Mouse (Mus musculus) heart, postnatal 0 days (tissue): ENCODE results near the gene Npcd.
A peak's percentile ranks its signal among the peaks of the same experiment; 100 is the strongest.

ENCODE experiments used
- CTCF ChIP-seq: IDR thresholded peaks from 2 replicates; pipeline ENCODE4 v1.5.1; 2016; ENCODE audit warnings: antibody characterized with exemption, control low read depth, low read depth
- EP300 ChIP-seq: IDR thresholded peaks from 2 replicates; pipeline ENCODE4 v1.6.1; 2016; ENCODE audit warnings: antibody characterized with exemption, low read depth

DNA sequence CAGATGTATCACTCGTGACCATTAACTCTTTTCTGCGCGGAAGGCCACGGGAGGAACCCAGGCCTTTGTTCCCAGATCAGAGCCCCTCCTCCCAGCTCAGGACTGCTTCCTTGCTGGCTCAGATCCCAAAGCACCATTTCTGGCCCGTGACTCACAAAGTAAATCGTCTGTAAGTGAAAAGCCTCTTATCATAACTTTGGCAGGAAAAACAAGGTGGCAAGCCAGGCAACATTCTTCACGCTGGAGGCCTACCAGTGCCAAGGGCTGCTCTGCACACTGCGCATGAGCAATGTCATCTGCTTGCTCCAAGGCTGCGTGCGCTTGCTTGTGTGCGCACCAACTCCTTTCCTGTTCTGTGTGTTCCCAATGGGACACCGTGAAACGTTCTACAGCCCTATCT is 45.3 kb upstream of the Npcd start:
- TF ChIP-seq CTCF (no peak; the same call in 1 of the 2 replicates), EP300 (peak; percentile 94)
